Mouse (Mus musculus) cerebellum, postnatal 36 days (tissue): Measurements from ENCODE around the gene Gm906.
A peak's percentile ranks its signal among the peaks of the same experiment; 100 is the strongest.
"Not testable (repeated sequence)": the region's sequence is repeated elsewhere in the genome, so short reads cannot be mapped to it uniquely, and the experiment has no call there.

Experiments used
- DNase-seq, 2 experiments: peaks; one replicate each; pipeline ENCODE4 v3.0.0; 2021 to 2022; ENCODE audit warnings: mixed read lengths in 2 of 2

Gm906 gene

GRCm38 (mm10) chr13:50250208-50250607, at the start of gene Gm906:
Gene Gm906, minus strand, starts transcription at chr13:50250308.
- not testable (repeated sequence) for DNase-seq

DNA sequence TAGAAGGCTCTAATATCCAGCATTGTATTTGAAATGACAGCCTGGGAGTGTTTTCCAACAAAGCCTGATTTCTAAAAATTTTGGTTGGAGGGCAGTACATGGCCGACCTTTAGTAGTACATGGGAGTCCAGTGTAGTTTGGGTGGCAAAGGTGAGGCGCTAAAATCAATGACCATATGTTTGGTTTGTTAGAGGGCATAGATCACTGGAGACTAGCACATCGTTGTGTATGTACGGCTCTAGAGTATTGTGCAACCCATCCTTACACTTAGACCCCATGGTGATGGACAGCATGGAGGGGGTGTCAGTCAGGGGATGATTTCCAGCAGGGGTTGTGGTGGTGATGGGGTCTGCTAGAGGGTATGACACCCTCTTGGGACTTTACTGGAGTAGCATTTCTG, 33.2 kb upstream of the Gm906 start:
- DNase-seq, result not testable (repeated sequence)

- no peak for DNase-seq
Measured at GRCm38 (mm10) chr13:50236487-50236886, 13.6 kb downstream of the Gm906 start.

DNA sequence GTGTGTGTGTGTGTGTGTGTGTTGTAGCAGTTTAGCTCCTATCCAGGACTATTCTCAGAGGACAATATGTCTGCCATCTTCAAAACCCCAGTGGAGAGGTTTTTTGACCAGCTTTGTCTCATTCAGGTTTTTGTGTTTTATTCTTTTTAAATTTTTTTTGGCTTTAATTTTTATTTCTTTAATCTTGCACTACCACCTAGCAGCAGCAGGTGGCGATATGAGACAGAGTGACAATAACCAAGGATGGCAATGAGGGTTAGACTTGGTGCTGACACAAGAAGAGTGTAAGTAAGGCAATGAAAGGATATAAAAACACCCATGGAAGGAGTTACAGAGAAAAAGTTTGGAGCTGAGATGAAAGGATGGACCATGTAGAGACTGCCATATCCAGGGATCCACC, 38.3 kb downstream of the Gm906 start:
- peak; percentile 3 to 12 for DNase-seq

GRCm38 (mm10) chr13:50210191-50210590, 39.9 kb downstream of the Gm906 start:
- DNase-seq, result not testable (repeated sequence)

- not testable (repeated sequence) for DNase-seq
Measured at GRCm38 (mm10) chr13:50209651-50210050, 40.5 kb downstream of the Gm906 start.

- DNase-seq, result no peak
Measured at GRCm38 (mm10) chr13:50207966-50208365, 42.1 kb downstream of the Gm906 start.

DNA sequence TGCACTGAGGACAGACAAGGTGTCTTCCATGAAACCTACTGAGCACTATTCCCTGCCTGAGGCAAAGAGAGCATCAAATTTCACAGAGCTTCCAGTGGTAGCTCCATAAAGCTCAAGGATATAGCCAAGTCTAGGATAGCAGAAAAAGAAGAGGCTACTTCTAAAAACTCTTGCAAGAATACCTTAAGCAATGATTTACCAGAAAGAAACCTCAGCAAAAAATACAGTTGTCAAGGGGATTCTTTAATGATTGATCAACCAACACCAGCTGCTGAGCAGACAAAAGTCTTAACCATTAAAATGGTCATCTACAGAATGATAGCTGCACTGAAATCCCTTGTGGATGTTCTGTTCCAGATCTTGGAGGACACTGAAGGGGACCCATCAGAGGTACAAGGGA, 53.3 kb downstream of the Gm906 start:
- not testable (repeated sequence) for DNase-seq
